Comparison of ENCODE assay signal across 12 mouse cellular contexts in genomic region chr7:66492748-66493147, GRCm38 (mm10).
DNase-seq lines count a peak whose midpoint lies in the region; ATAC-seq and TF ChIP-seq lines count a peak whose summit lies in the region.
"Had no signal": no experiment of that assay in that cellular context is flagged by ENCODE, and none has a peak within 500 bp of the region (broad histone marks: within the 10 kb centered on the region; RNA-seq: fewer than 3 reads in every experiment).

No protein-coding gene starts in this region.

- H3K27ac ChIP-seq in limb, embryonic 11.5 days (replicated peaks; ENCODE audit: low read depth, low read length), result no peak overlapping the region
- no peak overlapping the region for H3K27ac ChIP-seq in limb, embryonic 10.5 days
- H3K27ac ChIP-seq in kidney, adult 2 months (ENCODE audit: insufficient read depth, low read depth, low read length), result no peak overlapping the region
- H3K27ac ChIP-seq: heart, embryonic 13.5 days; liver, embryonic 12.5 days; neural tube, embryonic 15.5 days had no signal

- no peak for TF ChIP-seq CTCF in kidney, adult 2 months (conservative IDR thresholded peaks at IDR 0.05; ENCODE audit: insufficient read depth, insufficient read length, low read depth, low read length)

- no peaks in the 10 kb centered on the region for H3K9me3 ChIP-seq in limb, embryonic 11.5 days (ENCODE audit: control insufficient read depth, low read length)
- no peaks in the 10 kb centered on the region for H3K9me3 ChIP-seq in limb, embryonic 10.5 days (replicated peaks)
- H3K9me3 ChIP-seq: liver, embryonic 12.5 days; neural tube, embryonic 15.5 days had no signal

- no peak overlapping the region for H3K9ac ChIP-seq in limb, embryonic 11.5 days (ENCODE audit: low read length)
- H3K9ac ChIP-seq: heart, embryonic 13.5 days; liver, embryonic 12.5 days; neural tube, embryonic 15.5 days had no signal

- H3K4me3 ChIP-seq in limb, embryonic 11.5 days (ENCODE audit: low read depth, low read length), result no peak overlapping the region
- H3K4me3 ChIP-seq in limb, embryonic 10.5 days, result no peak overlapping the region
- H3K4me3 ChIP-seq in kidney, adult 2 months (ENCODE audit: insufficient read depth, low read depth, low read length), result no peak overlapping the region
- H3K4me3 ChIP-seq: heart, embryonic 13.5 days; liver, embryonic 12.5 days; neural tube, embryonic 15.5 days had no signal

- peak; percentile 70 to 77 for DNase-seq in cerebellum, postnatal 14 days
- no peak for DNase-seq in cerebellum, adult 11 months
- DNase-seq in limb, embryonic 11.5 days (ENCODE audit: low spot score), result peak; percentile 14
- no peak for DNase-seq in limb, embryonic 10.5 days (ENCODE audit: low spot score)
- peak; percentile 15 to 23 for DNase-seq in adrenal gland, postnatal 4 days (ENCODE audit: low spot score in 2 of 2)
- DNase-seq in heart, postnatal 4 days, result peak; percentile 46
- DNase-seq in thymus, postnatal 10 days (ENCODE audit: low spot score in 2 of 2), result no peak
- DNase-seq in kidney, adult 2 months, result no peak

- TF ChIP-seq POLR2A in kidney, adult 2 months (IDR thresholded peaks at IDR 0.05; ENCODE audit: low read depth, low read length), result no peak

- H3K36me3 ChIP-seq in limb, embryonic 11.5 days (ENCODE audit: control insufficient read depth, insufficient read depth, low read length), result no peaks in the 10 kb centered on the region
- H3K36me3 ChIP-seq in limb, embryonic 10.5 days, result no peaks in the 10 kb centered on the region
- no peaks in the 10 kb centered on the region for H3K36me3 ChIP-seq in kidney, adult 2 months (ENCODE audit: control insufficient read depth, insufficient read depth, low read length)
- H3K36me3 ChIP-seq: heart, embryonic 13.5 days; liver, embryonic 12.5 days; neural tube, embryonic 15.5 days had no signal

- no peaks in the 10 kb centered on the region for H3K4me1 ChIP-seq in limb, embryonic 11.5 days (ENCODE audit: control insufficient read depth, insufficient read depth, low read length)
- no peaks in the 10 kb centered on the region for H3K4me1 ChIP-seq in limb, embryonic 10.5 days
- H3K4me1 ChIP-seq in kidney, adult 2 months (ENCODE audit: control insufficient read depth, insufficient read depth, low read length), result no peaks in the 10 kb centered on the region
- H3K4me1 ChIP-seq: heart, embryonic 13.5 days; liver, embryonic 12.5 days; neural tube, embryonic 15.5 days had no signal

- WGBS in limb, embryonic 11.5 days, result 77% methylated on average over 12 of the region's 12 CpGs
- WGBS in limb, embryonic 10.5 days, result 82% methylated on average over 12 of the region's 12 CpGs
- 65% methylated on average over 12 of the region's 12 CpGs for WGBS in kidney, adult 2 months

- H3K27me3 ChIP-seq in limb, embryonic 11.5 days (ENCODE audit: control insufficient read depth, insufficient read depth, low read length), result no peaks in the 10 kb centered on the region
- no peaks in the 10 kb centered on the region for H3K27me3 ChIP-seq in limb, embryonic 10.5 days (ENCODE audit: low read depth, poor library complexity, severe bottlenecking)
- no peaks in the 10 kb centered on the region for H3K27me3 ChIP-seq in kidney, adult 2 months (replicated peaks; ENCODE audit: control insufficient read depth, insufficient read depth, low read length)
- H3K27me3 ChIP-seq: heart, embryonic 13.5 days; liver, embryonic 12.5 days; neural tube, embryonic 15.5 days had no signal

- H3K4me2 ChIP-seq in limb, embryonic 11.5 days (ENCODE audit: low read depth, severe bottlenecking), result no peak overlapping the region
- H3K4me2 ChIP-seq: heart, embryonic 13.5 days; liver, embryonic 12.5 days; neural tube, embryonic 15.5 days had no signal

- ATAC-seq in limb, embryonic 11.5 days (ENCODE audit: insufficient number of reproducible peaks, low FRiP score, low TSS enrichment, low read depth), result no peak
- ATAC-seq: intestine, postnatal 0 days; liver, embryonic 12.5 days had no signal

Comparison
In these comparisons a context has a peak if more than half of its experiments do, and no peak if none do; other contexts are left out.
1. DNase-seq: peak in cerebellum, postnatal 14 days (2 of 2), limb, embryonic 11.5 days (single experiment), adrenal gland, postnatal 4 days (2 of 2) and heart, postnatal 4 days (single experiment); none in cerebellum, adult 11 months (single experiment), limb, embryonic 10.5 days (single experiment), thymus, postnatal 10 days (0 of 2) and kidney, adult 2 months (single experiment).